Mouse (Mus musculus): ENCODE data around the gene Aldh5a1.

The Aldh5a1 gene

DNA sequence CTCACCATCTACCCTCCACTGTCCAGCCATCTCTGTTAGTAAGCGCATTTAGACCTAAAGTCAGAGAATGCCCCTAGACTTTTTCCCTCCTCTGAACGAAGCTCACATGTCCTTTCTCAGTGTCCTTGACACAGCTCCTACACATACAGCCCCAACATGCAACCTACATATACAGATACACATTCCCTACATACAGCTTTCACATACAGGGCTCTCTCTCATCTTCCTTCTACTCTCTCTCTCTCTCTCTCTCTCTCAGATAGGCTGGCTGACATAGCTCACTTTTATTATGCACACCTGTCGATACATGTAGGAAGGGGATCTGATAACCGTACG is 721 bp downstream of the Aldh5a1 start:
- no peak for DNase-seq (ENCODE audit: low spot score in 2 of 2)

DNA sequence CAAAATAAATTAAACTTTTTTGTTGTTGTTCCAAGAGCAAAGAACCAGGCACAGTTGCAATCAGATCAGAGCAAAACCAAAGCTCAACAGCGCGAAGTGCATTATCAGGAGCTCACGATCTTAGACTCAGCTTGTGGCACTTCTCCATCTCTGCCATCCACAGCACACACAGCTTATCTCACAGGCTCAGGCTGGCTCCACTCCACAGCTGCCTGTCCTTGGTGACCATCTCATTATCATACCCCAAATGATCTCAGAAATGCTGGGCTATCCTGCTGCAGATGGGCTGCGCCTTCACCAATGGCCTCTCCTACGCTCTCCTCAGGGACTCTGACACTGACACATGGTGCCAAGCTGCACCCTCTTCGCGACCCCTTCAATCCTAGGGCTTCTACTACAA is 4.3 kb downstream of the Aldh5a1 start:
- DNase-seq (ENCODE audit: low spot score in 2 of 2), result no peak

DNA sequence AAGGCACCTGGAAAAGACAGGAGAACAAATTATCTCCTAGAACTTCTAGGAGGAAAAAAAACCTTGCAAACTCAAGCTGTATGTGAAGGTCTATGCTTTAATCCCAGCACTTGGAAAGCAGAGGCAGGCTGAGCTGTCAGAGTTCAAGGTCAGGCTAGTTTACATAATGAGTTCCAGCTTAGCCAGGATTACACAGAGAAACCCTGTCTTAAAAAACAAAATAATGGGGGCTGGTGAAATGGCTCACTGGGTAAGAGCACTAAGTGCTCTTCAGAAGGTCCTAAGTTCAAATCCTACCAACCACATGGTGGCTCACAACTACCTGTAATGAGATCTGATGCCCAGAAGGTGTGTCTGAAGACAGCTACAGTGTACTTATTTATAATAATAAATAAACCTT is 6.9 kb downstream of the Aldh5a1 start:
- no peak for DNase-seq (ENCODE audit: low spot score in 2 of 2)

GRCm38 (mm10) chr13:24923991-24924390 is 13.5 kb downstream of the Aldh5a1 start:
- no peak for DNase-seq (ENCODE audit: low spot score in 2 of 2)

DNA sequence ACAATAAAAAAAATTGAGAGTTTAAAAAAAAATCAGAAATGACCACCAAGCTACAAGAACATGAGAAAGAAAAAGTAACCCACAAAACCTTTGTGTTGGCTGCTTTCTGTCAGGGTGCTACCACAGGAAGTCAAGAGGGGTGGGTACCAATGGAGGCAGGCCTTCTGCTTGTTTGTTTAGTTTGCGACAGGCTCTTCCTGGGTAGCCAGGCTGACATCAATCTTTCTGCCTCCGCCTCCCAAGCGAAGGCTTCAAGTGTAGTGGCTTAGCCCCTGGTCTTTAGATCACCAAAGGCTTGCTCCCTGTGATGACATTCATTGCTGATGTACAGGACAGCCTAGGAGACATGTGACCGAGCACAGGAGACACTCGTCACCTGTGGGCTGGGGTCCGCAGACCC is 16.2 kb downstream of the Aldh5a1 start:
- DNase-seq (ENCODE audit: low spot score in 2 of 2), result no peak

GRCm38 (mm10) chr13:24920333-24920977 is 17.0 kb downstream of the Aldh5a1 start:
- no peak for DNase-seq (ENCODE audit: low spot score in 2 of 2)

DNA sequence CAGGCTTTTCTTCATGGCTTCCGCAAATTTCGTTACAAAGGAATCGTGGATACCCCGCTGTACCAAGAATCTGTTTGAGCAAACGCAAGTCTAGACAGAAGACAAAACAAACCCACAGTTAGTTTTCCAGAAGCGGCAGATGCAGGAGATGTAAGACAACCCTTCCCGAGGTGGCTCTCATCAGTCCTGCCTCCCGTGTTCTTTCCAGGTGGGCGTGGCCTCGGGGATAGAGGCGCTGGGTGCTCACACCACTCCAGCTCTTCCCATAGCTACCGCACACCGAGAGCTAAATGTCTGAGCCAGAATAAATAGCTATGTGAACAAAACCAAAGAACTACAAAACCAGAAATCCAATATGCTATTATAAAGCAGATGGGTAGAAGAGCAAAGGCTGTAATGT is 21.6 kb downstream of the Aldh5a1 start:
- DNase-seq (ENCODE audit: low spot score in 2 of 2), result no peak

GRCm38 (mm10) chr13:24914915-24915314 is 22.5 kb downstream of the Aldh5a1 start:
- no peak for DNase-seq (ENCODE audit: low spot score in 2 of 2)

DNA sequence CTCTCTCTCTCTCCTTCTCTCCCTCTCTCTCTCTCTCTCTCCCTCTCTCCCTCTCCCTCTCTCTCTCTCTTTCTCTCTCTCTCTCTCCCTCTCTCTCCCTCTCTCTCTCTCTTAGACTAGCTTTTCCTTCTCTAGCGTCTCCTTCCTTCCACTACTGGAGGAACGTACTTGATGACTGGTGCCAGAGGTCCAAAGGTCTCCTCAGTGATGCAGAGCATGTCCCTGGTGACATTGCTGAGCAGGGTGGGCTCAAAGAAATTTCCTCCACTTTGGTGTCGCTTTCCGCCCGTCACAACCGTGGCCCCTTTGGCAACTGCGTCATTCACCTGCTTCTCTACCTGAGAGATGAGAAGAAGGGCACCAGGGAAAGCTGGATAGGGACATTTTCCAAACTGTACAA is 23.9 kb downstream of the Aldh5a1 start:
- DNase-seq (ENCODE audit: low spot score in 2 of 2), result no peak

GRCm38 (mm10) chr13:24909112-24909511 is 28.3 kb downstream of the Aldh5a1 start:
- no peak for DNase-seq (ENCODE audit: low spot score in 2 of 2)

DNA sequence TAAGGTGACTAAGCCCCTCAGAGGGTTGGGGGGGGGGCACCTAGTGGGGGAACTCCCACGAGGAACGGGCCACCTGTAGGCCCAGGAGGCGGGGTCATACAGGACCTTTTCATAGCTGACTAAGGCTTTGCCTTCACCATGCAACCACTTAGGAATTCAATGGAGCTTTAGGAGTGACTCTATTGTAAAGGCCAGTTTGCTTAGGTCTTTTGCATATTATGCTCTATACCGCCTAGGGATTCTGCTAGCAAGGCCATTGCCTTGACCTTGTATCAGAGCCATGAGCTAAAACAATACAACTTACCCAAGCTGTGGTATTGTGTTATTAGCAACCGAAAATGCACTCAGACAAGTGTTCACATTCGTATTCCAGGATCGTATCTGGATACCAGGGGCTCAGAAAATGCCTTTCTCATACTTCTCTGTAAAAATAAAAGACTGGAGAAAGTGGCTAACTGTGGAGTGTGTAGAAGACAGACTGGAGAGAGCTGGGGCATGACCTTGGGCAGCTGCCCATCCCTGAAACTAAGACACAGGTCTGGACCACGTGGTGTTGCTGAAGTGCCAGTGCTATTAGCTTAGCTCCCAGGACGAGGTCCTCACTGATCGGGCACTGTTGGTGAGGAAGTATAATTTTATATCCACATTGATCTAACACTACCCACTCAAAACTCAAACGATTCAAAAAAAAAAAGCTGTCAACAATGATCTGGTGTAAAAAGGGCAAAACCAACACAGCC is 30.5 kb downstream of the Aldh5a1 start:
- no peak for DNase-seq (ENCODE audit: low spot score in 2 of 2)

DNA sequence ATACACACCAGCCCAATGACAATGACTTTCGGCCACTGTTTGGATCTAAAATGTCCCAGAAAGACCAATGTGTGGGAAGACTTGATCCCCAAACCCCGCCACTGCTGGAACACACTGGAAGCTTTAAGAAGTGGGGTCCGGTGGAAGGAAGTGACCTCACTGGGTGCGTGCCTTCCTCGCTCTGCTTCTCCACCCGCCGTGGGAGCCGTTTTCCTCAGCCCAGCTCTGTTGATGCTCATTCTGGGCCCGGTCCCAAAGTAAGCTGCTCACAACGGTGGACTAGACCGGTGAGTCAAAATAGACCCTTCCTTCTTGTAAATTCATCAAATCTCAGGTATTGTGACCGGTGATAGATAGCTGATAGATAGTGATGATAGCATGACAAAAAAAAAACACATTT is 32.0 kb downstream of the Aldh5a1 start:
- no peak for DNase-seq (ENCODE audit: low spot score in 2 of 2)

DNA sequence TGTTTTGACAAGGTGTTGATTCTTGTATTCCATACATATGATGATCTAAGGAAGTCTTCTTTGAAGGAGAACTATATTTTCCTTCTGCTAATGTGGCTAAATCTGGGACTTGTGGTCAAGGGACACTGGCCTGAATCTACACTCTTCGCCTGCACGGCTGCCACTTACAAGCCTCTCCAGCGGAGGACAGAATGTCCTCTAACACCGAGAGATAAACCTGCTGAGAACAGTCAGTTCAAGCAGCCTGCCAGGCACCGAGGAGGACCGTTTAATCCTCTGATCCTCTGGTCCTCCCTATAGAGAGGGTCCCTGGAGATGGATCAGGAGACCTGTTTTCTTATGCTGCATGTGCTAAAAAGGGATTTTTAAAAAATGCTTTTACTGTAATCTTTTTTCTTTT is 34.0 kb downstream of the Aldh5a1 start:
- DNase-seq (ENCODE audit: low spot score in 2 of 2), result no peak

DNA sequence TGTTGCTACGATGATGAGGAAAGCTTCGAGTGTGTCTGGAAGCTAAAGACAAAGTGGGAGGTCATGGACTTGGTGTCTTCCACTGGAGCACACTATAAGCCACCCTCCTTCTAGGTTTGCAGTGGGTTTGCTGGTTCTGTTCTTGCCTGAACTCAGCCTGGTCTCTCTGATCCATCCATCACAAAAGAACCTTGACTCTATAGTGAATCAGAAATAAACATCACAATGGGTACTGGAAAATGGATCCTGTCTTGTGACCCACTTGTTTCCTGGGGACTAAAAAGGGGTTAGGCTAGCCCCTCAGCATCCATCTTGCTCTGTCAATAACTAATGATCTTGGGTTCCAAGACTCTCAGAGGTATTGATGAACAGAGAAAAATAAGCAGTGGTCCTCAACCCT is 35.5 kb downstream of the Aldh5a1 start:
- DNase-seq (ENCODE audit: low spot score in 2 of 2), result no peak

- DNase-seq (ENCODE audit: low spot score in 2 of 2), result no peak
Measured at GRCm38 (mm10) chr13:24893880-24894279, 43.6 kb downstream of the Aldh5a1 start.

GRCm38 (mm10) chr13:24892516-24892915 is 44.9 kb downstream of the Aldh5a1 start:
- no peak for DNase-seq (ENCODE audit: low spot score in 2 of 2)

- DNase-seq (ENCODE audit: low spot score in 2 of 2), result no peak
Measured at GRCm38 (mm10) chr13:24889554-24889953, 47.9 kb downstream of the Aldh5a1 start.

DNA sequence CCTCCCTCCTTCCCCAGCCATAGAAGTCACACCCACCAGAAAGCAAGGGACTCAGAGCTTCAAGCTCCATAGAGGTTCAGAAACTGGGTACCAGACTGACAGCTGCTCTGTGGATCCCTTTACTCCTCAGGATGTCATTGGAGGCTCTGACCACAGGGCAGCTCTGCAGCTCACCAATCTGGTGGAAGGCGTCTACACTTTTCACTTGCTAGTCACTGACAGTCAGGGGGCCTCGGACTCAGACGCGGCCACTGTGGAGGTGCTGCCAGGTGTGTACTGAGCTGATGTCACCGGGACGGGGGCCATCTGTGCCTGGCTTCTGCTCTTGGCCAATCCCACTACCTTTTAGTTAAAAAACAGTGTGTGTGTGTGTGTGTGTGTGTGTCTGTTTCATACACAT is 55.0 kb downstream of the Aldh5a1 start:
- no peak for DNase-seq (ENCODE audit: low spot score in 2 of 2)

- no peak for DNase-seq (ENCODE audit: low spot score in 2 of 2)
Measured at GRCm38 (mm10) chr13:24880704-24881103, 56.8 kb downstream of the Aldh5a1 start.

DNA sequence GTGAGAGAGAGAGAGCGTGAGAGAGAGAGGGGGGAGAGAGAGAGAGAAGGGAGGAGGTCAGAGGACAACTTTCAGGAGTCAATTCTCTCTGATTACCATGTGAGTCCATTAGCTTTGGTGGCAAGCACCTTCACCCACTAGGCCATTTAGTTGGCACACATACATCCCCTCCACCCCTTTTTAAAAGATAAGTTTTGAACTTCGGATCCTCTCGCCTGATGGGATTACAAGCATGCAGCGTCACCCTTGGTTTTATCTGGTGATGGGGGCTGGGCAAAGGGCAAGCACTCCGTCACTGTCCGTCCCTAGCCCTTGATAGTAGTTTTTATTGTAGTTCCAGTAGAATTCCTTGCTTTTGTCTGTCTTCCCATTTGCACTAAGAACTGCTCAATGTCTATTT is 57.3 kb downstream of the Aldh5a1 start:
- no peak for DNase-seq (ENCODE audit: low spot score in 2 of 2)

- DNase-seq (ENCODE audit: low spot score in 2 of 2), result no peak
Measured at GRCm38 (mm10) chr13:24879359-24880040, 58.0 kb downstream of the Aldh5a1 start.

- DNase-seq (ENCODE audit: low spot score in 2 of 2), result no peak
Measured at GRCm38 (mm10) chr13:24868233-24868632, 69.2 kb downstream of the Aldh5a1 start.

DNA sequence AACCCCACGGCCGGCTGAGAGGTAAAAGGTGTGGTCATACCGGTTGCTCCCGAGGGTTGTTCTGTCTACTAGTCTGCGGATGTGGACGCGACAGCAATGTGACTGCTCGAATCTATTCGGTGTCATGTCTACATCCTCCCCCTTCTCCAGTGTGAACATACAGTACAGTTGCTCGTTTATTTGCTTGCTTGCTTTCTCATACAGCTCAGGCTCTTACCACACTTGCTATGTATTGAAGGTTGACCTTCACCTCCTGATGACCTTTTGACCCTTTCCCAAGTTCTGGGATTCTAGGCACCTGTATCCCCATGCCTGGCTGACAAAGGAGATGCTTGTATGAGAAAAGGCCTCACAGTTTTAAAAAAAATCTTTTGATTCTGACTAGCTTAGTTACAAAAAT is 69.7 kb downstream of the Aldh5a1 start:
- no peak for DNase-seq (ENCODE audit: low spot score in 2 of 2)
